Mouse (Mus musculus) ES-Bruce4 (cell line): ENCODE measurements around the gene Mgat5.

Experiments used
- CTCF ChIP-seq: IDR thresholded peaks from one replicate; pipeline ENCODE4 v1.8.1; 2011; ENCODE audit warnings: low read depth, low read length
- POLR2A ChIP-seq: IDR thresholded peaks from one replicate; pipeline ENCODE4 v1.8.1; 2011; ENCODE audit warnings: low read length; ENCODE audit not compliant: insufficient read depth

DNA sequence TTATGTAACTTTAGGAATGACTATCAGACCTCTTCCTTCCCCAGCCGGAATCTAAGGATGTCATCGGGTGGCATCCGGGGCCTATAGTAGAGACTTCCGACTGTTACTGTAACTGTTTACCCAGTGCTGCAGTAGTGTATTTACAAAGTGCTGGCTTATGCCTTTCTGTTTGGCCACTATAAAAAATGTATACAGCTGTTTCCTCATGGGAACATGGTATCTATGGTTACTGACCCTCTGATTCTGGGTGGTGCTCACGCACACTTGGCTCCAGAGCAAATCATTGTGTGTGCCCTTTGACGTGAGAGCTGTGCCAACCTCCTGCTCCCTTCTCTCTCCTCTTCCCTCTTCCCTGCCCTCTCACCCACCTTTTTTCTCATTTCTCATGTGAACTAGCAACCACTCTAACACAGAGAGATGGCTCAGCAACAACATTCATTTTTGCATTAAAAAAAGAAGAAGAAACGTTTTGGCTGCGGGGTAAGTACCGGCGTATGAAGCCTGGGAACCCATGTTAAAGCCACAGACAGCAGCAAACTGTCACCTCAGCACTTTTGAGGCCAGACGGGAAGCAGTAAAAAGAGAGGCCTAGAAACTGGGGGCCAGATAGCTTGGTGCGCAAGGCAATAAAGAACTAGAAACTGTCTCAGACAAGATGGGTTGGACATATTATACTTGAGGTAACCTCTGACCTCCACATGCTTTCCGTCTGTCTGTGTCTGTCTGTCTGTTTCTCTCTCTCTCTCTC is 65.6 kb downstream of the Mgat5 start:
- no peak for TF ChIP-seq CTCF
- TF ChIP-seq POLR2A: no peak
